Mouse (Mus musculus) limb, embryonic 10.5 days (tissue): Measurements from ENCODE around the gene Smurf1. TPM values are rescaled to one million over a fixed set of nuclear protein-coding genes. Genes with fewer than 3 reads are reported as not detected.

Experiments used
- DNase-seq: peaks from one replicate; pipeline ENCODE4 v3.0.0-alpha.2; 2017; ENCODE audit warnings: low spot score
- H3K27ac ChIP-seq: fragments of 300-500 bp; sonication (generic); 2 replicates; pipeline ENCODE4 v1.5.1; 2016; ENCODE audit warnings: mild to moderate bottlenecking
- H3K27me3 ChIP-seq: fragments of 300-500 bp; sonication (generic); 2 replicates; pipeline ENCODE4 v1.6.1; 2016; ENCODE audit warnings: low read depth, mild to moderate bottlenecking; ENCODE audit not compliant: poor library complexity, severe bottlenecking
- H3K36me3 ChIP-seq: fragments of 300-500 bp; sonication (generic); 2 replicates; pipeline ENCODE4 v1.6.1; 2016; ENCODE audit warnings: mild to moderate bottlenecking, moderate library complexity
- H3K4me1 ChIP-seq: fragments of 300-500 bp; sonication (generic); 2 replicates; pipeline ENCODE4 v1.6.1; 2016
- H3K4me3 ChIP-seq: fragments of 300-500 bp; sonication (generic); 2 replicates; pipeline ENCODE4 v1.5.1; 2016; ENCODE audit warnings: mild to moderate bottlenecking, moderate library complexity
- H3K9me3 ChIP-seq: fragments of 300-500 bp; sonication (generic); replicated peaks from 2 replicates; pipeline ENCODE4 v1.6.1; 2016; ENCODE audit warnings: mild to moderate bottlenecking
- WGBS: fragments of 180-500 bp; shearing (Covaris S2); methylation state at CpG from one replicate; pipeline ENCODE4 v1.1.7; 2016; 5-methylcytosine and 5-hydroxymethylcytosine counted together
- polyA plus RNA-seq: library from polyadenylated mRNA; unstranded; fragments of >200 nt; fragmentation: Nextera tagmentation; extraction: Ambion mirVana; gene quantifications from 2 replicates; pipeline ENCODE4 v1.2.1, GENCODE M21; 2016

The Smurf1 gene
- polyA plus RNA-seq, 1 experiment from 2014 or later = 19.4 TPM

- Histone ChIP-seq H3K4me3 (no peak overlapping the region), H3K27me3 (no peaks in the 10 kb centered on the region), H3K27ac (no peak overlapping the region), H3K36me3 (no peaks in the 10 kb centered on the region), H3K4me1 (peaks cover 52% of the 10 kb centered on the region), H3K9me3 (no peaks in the 10 kb centered on the region)
- DNase-seq = no peak
- WGBS = 85% methylated on average over 8 of the region's 8 CpGs
Measured at GRCm38 (mm10) chr5:144919790-144920189, 45.9 kb downstream of the Smurf1 start.

DNA sequence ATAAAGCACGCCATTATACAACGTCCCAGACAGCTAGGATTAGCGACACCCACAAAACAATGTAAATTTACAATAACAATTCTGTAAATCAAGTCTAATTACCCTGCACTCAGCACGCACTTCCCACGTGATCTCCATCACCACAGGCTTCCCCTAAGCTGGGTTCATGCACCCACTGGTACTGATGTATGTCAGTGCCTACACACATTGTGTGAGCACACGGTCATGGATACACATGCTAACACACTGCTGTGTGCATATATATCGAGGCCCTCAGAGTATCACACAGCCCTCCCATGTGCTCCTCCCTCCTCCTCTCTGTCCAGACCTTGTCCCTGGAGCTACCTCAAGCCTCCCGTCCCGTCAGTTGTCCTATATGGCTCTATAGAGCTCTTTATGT, 46.5 kb downstream of the Smurf1 start:
- Histone ChIP-seq H3K36me3 (no peaks in the 10 kb centered on the region), H3K27me3 (no peaks in the 10 kb centered on the region), H3K4me3 (no peak overlapping the region), H3K27ac (no peak overlapping the region), H3K9me3 (no peaks in the 10 kb centered on the region), H3K4me1 (peaks cover 57% of the 10 kb centered on the region)
- WGBS = 80% methylated on average over 9 of the region's 9 CpGs
- no peak for DNase-seq

DNA sequence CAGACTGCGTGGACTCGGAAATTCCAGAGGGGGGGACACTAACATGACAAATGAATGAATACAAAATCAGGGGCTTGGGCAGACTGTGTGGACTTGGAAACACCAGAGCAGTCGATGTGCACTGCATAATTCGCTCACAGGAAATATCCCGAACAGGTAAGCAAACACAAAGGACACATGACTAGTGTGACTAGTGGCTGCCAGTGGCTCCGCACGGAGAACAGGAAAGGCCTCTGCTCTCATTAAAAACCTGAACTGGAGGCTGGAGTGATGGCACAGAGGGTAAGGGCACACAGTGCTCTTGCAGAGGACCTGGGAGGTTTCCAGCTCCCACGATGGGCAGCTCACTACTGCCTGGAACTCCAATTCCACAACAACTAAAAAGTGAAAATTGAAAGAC, 47.4 kb downstream of the Smurf1 start:
- no peak for DNase-seq
- H3K27me3 ChIP-seq = no peaks in the 10 kb centered on the region
- H3K36me3 ChIP-seq = no peaks in the 10 kb centered on the region
- no peaks in the 10 kb centered on the region for H3K9me3 ChIP-seq
- no peak overlapping the region for H3K27ac ChIP-seq
- 89% methylated on average over 8 of the region's 8 CpGs for WGBS
- no peak overlapping the region for H3K4me3 ChIP-seq
- peaks cover 54% of the 10 kb centered on the region for H3K4me1 ChIP-seq

DNA sequence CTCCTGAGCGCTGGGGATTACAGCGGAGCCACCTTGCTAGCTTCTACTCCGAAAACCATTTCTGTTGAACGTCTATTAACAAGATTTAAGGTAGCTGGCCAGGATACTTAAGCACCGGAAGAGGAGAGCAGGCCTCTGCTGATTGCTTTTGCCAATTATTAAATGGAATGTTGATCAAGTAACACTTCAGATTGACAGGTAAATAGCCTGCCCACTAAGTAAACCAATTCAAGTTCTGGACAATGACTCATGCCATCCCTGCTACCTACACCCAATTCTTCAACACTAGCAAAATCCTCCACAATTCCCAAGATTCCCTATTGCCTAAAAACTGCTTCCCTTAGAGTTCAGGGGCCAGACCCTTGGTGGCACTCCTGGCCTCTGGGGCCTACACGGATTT, 48.5 kb downstream of the Smurf1 start:
- 82% methylated on average over 6 of the region's 6 CpGs for WGBS
- Histone ChIP-seq H3K36me3 (no peaks in the 10 kb centered on the region), H3K4me3 (no peak overlapping the region), H3K4me1 (peaks cover 46% of the 10 kb centered on the region), H3K27me3 (no peaks in the 10 kb centered on the region), H3K27ac (no peak overlapping the region), H3K9me3 (no peaks in the 10 kb centered on the region)
- DNase-seq = no peak

DNA sequence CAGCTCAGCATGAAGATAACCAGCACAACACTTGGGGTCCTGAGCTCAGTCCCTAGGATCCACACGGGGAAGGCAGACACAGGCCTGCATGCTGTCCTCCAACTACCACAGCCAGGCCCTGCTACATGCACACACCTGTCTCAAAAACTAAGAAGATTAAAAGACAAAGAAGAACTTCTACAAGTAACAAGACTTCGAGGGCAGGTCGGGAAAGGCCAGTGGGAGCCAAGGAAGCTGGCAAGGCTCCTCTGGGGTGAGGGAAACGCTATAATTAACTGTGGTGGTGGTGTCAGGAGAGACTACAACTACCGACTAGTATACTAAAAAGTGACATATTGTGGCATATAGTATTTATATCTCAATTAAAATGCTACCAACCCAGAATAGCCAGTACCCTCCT, 49.8 kb downstream of the Smurf1 start:
- no peaks in the 10 kb centered on the region for H3K27me3 ChIP-seq
- no peak for DNase-seq
- H3K36me3 ChIP-seq = no peaks in the 10 kb centered on the region
- no peak overlapping the region for H3K4me3 ChIP-seq
- no peaks in the 10 kb centered on the region for H3K9me3 ChIP-seq
- no peak overlapping the region for H3K27ac ChIP-seq
- peaks cover 34% of the 10 kb centered on the region for H3K4me1 ChIP-seq
- WGBS = 84% methylated on average over 5 of the region's 5 CpGs

- H3K4me3 ChIP-seq = no peak overlapping the region
- DNase-seq = no peak
- WGBS = 75% methylated on average over 7 of the region's 7 CpGs
- no peaks in the 10 kb centered on the region for H3K36me3 ChIP-seq
- H3K27me3 ChIP-seq = no peaks in the 10 kb centered on the region
- no peak overlapping the region for H3K27ac ChIP-seq
- peaks cover 22% of the 10 kb centered on the region for H3K4me1 ChIP-seq
- H3K9me3 ChIP-seq = no peaks in the 10 kb centered on the region
Measured at GRCm38 (mm10) chr5:144914433-144914906, 51.2 kb downstream of the Smurf1 start.

DNA sequence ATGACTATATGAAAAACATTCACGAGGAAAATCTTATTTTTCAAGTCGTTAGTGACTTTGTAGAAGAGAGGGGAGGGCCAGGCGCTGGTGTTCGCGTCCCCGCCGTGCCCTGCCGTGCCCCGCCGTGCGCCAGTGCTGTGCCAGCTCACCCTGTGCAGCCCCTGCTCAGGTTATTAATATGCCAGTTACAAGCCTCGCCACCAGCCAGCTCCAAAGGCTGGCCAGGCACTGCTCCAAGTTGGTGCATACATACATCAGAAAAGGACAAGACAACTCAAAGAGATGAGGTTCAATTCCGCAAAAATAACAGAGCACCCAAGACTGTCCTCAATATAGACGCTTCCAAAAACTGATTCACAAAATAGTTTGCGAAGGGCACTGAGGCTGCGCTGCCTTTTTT, 51.7 kb downstream of the Smurf1 start:
- H3K4me3 ChIP-seq = no peak overlapping the region
- H3K27me3 ChIP-seq = no peaks in the 10 kb centered on the region
- peaks cover 18% of the 10 kb centered on the region for H3K4me1 ChIP-seq
- H3K36me3 ChIP-seq = no peaks in the 10 kb centered on the region
- DNase-seq = no peak
- 95% methylated on average over 16 of the region's 16 CpGs for WGBS
- H3K27ac ChIP-seq = no peak overlapping the region
- no peaks in the 10 kb centered on the region for H3K9me3 ChIP-seq

DNA sequence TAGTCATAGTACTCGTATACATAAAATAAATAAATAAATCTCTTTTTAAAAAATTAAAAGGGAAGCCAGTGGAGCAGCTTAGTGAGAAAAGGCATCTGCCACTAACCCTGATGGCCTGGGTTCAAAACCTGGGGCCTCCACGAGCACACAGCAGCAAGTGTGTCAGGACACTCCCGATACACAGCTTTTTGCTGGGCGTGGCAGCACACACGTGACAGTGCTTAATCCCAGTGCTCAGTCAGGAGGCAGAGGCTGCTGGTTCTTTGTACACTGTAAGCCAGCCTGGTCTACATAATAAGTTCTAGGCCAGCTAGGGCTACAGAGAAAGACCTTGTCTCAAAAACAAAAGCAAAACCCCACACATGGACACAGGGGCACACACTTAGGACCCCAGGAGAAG, 52.3 kb downstream of the Smurf1 start:
- Histone ChIP-seq H3K4me3 (no peak overlapping the region), H3K4me1 (peaks cover 15% of the 10 kb centered on the region), H3K36me3 (no peaks in the 10 kb centered on the region), H3K27me3 (no peaks in the 10 kb centered on the region), H3K27ac (no peak overlapping the region), H3K9me3 (no peaks in the 10 kb centered on the region)
- WGBS = 89% methylated on average over 5 of the region's 5 CpGs
- no peak for DNase-seq

DNA sequence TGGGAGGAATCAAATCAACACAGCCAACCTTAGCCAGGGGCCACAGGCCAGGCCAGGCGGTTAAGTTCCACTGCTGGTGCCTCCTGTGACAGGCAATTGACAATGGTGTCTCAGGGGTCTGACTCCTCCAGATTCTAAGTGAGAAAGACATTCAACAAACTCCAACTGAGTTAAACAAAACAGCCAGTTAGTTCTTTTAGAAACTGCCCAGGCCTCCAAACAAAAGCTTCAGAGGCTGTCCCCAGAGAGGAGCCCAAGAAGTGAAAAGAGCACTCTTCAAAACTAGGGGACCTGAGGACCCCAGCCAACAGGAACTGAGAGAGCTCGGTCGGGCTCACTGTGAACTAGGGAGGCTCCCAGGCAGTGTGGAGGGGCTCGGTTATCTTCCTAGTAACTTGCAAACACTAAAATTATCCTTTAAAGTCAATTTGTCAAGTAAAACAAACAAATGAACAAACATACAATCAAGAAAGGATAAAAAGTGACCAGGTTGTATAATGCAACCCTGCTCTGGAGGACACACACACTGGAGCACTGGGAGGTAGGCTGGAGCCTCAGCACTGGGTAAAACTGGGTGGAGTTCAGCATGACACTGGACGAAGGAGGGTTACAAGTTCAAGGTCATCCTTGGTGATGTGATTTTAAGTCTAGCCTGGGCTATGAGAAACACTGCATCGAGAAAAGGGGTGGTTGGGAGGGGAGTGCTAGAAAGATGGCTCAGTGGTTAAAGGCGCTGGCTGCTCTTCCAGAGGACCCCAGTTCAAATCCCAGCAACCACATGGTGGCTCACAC, 52.9 kb downstream of the Smurf1 start:
- Histone ChIP-seq H3K4me1 (peaks cover 15% of the 10 kb centered on the region), H3K36me3 (no peaks in the 10 kb centered on the region), H3K27me3 (no peaks in the 10 kb centered on the region), H3K4me3 (no peak overlapping the region), H3K9me3 (no peaks in the 10 kb centered on the region), H3K27ac (no peak overlapping the region)
- 78% methylated on average over 7 of the region's 7 CpGs for WGBS
- DNase-seq = no peak

- Histone ChIP-seq H3K27me3 (no peaks in the 10 kb centered on the region), H3K9me3 (no peaks in the 10 kb centered on the region), H3K4me1 (peaks cover 8% of the 10 kb centered on the region), H3K4me3 (no peak overlapping the region), H3K36me3 (no peaks in the 10 kb centered on the region), H3K27ac (no peak overlapping the region)
- 94% methylated on average over 4 of the region's 4 CpGs for WGBS
- no peak for DNase-seq
Measured at GRCm38 (mm10) chr5:144909521-144909920, 56.1 kb downstream of the Smurf1 start.

- DNase-seq = no peak
- Histone ChIP-seq H3K4me3 (no peak overlapping the region), H3K9me3 (no peaks in the 10 kb centered on the region), H3K27me3 (no peaks in the 10 kb centered on the region), H3K36me3 (no peaks in the 10 kb centered on the region), H3K27ac (no peak overlapping the region), H3K4me1 (peaks cover 8% of the 10 kb centered on the region)
- WGBS = 76% methylated on average over 2 of the region's 2 CpGs
Measured at GRCm38 (mm10) chr5:144907591-144907990, 58.1 kb downstream of the Smurf1 start.

- H3K27me3 ChIP-seq = no peaks in the 10 kb centered on the region
- peaks cover 15% of the 10 kb centered on the region; the same call in 1 of the 2 replicates for H3K4me1 ChIP-seq
- no peak for DNase-seq
- no peak overlapping the region for H3K27ac ChIP-seq
- 85% methylated on average over 12 of the region's 12 CpGs for WGBS
- H3K36me3 ChIP-seq = peaks cover 17% of the 10 kb centered on the region
- H3K9me3 ChIP-seq = no peaks in the 10 kb centered on the region
- H3K4me3 ChIP-seq = no peak overlapping the region
Measured at GRCm38 (mm10) chr5:144904356-144905134, 61.1 kb downstream of the Smurf1 start.

DNA sequence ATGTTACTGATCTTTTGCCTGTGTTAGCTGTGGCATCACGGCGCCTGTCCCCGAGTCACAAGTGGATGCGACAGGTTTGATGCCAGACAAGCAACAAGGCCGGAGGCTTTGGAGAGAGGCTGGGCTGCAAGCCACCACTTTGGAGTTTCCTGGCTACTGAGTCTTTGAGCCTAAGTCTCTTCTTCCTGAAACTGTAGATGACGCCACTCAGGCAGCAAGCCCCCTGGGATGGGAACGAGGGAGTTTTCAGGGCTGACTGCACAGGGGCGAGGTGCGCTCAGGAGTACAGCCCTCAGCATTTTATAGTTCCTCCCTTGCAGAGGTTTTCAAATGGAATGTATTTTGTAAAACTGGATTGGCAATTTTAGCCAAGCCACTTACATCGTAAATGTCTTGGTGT, 63.9 kb downstream of the Smurf1 start:
- WGBS = 82% methylated on average over 10 of the region's 10 CpGs
- DNase-seq = no peak
- Histone ChIP-seq H3K9me3 (no peaks in the 10 kb centered on the region), H3K27me3 (no peaks in the 10 kb centered on the region), H3K36me3 (peaks cover 45% of the 10 kb centered on the region), H3K4me1 (peaks cover 15% of the 10 kb centered on the region; the same call in 1 of the 2 replicates), H3K4me3 (no peak overlapping the region), H3K27ac (no peak overlapping the region)
